Mouse (Mus musculus) yolk sac, embryonic 10.5 days (tissue): ENCODE measurements at regions not wholly inside any gene's neighbourhood (a gene's known extent, or its start where the extent isn't known, plus 50 kb on each side); places are given as distances from the start of the nearest gene placed in this dataset.
A peak's percentile ranks its signal among the peaks of the same experiment; 100 is the strongest.

Experiments
- DNase-seq: peaks from one replicate; pipeline ENCODE4 v3.0.0-alpha.2; 2017; ENCODE audit warnings: low spot score

DNA sequence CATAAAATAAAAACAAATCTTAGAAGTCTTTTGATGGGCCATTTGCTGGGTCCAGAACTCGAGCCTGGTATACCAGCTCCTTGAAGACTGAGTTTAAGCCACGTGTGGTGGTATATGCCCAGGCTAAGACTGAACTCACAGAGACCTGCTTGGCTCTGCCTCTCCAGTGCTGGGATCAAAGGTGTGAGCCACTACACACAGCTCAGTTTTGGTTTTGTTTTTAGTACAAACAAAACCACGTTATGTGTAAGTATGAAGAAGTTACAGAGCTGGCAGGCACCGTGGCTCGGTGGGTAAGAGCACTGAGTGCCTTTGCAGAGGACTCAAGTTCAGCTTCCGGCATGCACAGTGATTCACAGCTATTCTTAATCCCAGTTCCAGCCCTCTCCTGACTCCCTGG is 75.6 kb downstream of the Wdr5 start:
- no peak for DNase-seq

- no peak for DNase-seq
Measured at GRCm38 (mm10) chr2:27591668-27592067, 76.7 kb downstream of the Wdr5 start.

DNA sequence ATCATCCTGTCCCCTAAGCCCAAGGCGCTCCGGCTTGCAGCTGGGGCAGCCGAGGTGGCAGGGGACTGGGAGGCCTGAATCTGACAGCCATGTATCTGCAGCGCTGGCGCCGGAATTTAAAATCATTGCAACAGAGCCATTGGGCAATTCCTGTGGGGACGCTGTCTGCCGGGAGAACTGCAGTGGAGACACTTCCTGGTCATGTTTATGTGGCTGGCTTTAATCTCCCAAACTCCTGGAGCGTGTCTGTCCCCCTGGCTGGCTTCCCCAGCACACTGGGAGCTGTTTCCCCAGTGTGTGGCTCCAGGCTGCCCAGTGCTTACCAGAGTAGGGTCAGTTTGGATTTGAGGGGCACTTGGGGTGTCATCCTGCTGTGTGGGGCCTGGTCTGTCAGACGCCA is 78.4 kb downstream of the Wdr5 start:
- peak; percentile 36 for DNase-seq

DNA sequence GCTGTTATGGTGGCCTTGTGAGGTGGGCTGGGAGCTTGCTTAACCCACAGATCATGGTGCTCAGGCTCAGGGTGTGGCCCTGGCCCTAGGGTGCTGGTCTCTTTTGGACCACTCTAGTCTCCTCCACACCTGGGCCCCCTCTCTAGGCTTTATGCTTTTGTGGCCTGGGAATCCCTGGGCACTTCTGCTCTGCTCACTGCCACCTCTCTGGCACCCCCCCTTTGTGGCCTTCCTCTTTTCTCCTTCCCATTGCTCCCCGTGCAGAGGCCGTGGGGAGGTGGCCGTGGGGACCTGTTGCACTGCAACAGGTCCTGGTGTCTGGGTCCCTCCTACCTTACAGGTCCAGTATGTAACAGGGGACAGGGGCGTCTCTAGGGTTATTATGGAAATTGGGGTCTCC is 80.3 kb downstream of the Wdr5 start:
- DNase-seq: no peak

GRCm38 (mm10) chr2:27596217-27596616 is 80.0 kb upstream of the Rxra start:
- DNase-seq: no peak

DNA sequence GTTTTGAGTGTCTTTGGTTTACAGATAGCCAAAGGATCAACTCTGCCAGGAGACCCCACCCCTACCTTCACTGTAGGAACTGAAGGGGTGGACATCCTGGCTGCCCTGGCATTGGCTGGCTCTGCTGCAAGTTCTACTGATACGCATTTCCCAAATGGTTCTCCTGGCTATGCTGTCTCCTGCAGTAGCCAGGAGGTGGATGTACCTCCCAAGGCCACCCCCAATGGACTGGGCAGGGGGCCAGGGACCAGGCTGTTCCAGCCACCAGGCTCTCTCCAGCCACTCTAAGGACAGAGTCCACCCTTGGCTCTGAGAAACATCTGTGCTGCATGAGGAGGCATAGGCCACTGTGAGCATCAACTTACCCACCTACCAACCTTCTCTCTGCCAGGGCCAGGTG is 79.3 kb upstream of the Rxra start:
- no peak for DNase-seq

DNA sequence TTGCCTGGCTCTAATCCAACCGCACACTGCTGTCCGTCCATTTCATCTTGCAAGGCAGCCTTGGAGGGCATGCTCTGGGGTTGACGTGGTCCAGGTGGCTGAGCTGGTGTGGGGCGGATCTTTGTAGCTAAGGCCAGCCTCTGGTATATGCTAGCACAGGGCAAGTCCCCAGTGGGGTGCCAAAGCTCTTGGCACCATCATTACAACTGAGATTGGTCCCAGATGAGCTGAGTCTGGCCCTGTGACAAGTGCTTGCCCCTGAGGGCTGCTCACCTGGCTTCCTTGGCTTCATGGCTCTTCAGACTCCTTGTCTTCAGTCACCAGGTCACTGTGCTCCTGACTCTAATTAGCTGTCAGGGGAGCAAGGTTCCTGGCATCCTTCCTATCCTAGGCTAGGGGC is 78.3 kb upstream of the Rxra start:
- no peak for DNase-seq

DNA sequence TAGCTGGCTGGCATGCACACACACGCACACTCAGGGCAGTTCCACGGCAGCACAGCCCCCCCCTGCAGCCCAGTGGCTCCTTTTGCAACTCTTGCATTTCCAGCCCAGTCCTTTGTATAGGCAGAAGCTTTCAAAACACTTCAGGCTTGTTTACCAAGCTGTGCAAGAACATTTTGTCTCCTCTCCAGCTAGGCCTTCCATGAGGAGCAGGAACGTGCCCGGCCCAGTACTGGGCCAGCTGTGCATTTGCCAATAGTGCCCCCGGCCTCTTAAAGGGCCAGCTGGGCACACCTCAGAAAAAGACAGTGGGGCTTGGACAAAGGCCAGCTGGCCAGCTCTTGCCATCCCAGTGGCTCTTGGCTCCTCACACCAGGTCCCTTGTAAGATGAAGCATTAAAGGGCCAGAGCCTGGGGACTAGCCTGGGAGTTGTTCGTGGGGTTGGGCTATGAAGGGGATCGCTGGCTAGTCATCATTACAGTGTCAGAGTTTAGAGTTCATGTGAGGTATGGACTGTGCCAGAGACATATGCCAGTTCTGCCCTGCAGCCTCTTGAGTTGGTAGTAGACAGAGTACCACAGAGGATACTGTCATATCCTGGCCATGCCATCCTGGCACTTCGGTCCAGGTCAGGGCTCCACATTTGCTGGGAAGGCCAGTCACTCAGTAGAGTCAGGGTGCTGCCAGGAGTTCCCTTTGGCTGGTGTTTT is 77.0 kb upstream of the Rxra start:
- DNase-seq: no peak

DNA sequence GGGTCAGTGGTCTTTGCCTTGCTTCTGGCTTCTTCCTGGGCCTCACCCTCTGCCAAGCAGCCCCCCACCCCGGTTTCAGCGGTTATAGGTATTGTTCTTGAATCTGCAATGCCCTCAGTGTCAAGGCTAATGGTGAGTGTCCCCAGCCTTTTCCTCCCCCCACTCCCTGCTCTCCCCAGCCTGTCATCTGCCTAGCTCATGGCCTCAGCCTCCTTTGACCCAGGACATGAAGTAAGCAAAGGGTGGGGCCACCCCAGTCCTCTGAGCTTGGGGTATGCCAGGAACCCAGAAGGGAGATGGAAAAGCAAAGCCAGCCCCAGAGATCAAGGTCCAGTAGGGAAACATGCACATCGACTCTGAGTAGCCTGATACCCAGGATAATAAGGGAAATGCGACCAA is 76.5 kb upstream of the Rxra start:
- DNase-seq: no peak

GRCm38 (mm10) chr2:27603333-27603732 is 72.9 kb upstream of the Rxra start:
- DNase-seq: no peak

- DNase-seq: no peak
Measured at GRCm38 (mm10) chr2:27604588-27604987, 71.7 kb upstream of the Rxra start.

DNA sequence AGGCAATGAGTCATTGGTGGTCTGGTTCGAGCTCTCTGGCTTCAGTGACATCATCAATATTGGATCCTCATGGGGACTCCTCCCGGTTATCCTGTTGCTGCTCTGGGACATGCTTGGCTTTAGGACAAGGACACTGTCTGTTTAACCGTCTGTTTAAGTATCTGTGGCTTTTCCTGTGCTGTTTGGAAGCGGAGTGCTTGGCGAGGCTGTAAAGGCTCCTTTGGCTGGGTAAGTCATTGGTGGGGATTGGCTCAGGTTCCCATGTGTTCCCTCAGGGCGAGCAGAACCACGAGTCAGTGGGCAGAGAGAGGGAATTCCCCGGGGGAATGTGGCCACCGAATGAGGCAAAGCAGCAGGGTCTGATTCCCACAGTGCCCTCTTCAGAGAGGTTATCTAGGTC is 69.4 kb upstream of the Rxra start:
- no peak for DNase-seq

GRCm38 (mm10) chr2:27621741-27622140 is 54.5 kb upstream of the Rxra start:
- no peak for DNase-seq

GRCm38 (mm10) chr2:27624656-27625366 is 51.4 kb upstream of the Rxra start:
- peak; percentile 69 for DNase-seq
